Mouse (Mus musculus) lung, embryonic 15.5 days (tissue): Measurements from ENCODE around the gene Kif18a. TPM values are rescaled to one million over a fixed set of nuclear protein-coding genes. Genes with fewer than 3 reads are reported as not detected.

ENCODE experiments used
- ATAC-seq: fragments of 200-750 bp; cut with Nextera tagmentation; 2 replicates; pipeline ENCODE4 v1.8.0; 2017; ENCODE audit warnings: moderate number of reproducible peaks, borderline replicate concordance; ENCODE audit not compliant: low FRiP score, low TSS enrichment; ENCODE audit errors: extremely low read depth
- H3K27ac ChIP-seq: fragments of 300-500 bp; sonication (generic); 2 replicates; pipeline ENCODE4 v1.5.1; 2015; ENCODE audit warnings: moderate library complexity, mild to moderate bottlenecking, inconsistent platforms
- H3K27me3 ChIP-seq: fragments of 300-500 bp; sonication (generic); 2 replicates; pipeline ENCODE4 v1.6.1; 2015; ENCODE audit warnings: inconsistent platforms
- H3K36me3 ChIP-seq: fragments of 300-500 bp; sonication (generic); 2 replicates; pipeline ENCODE4 v1.6.1; 2015; ENCODE audit warnings: inconsistent platforms
- H3K4me1 ChIP-seq: fragments of 300-500 bp; sonication (generic); 2 replicates; pipeline ENCODE4 v1.6.1; 2015; ENCODE audit warnings: inconsistent platforms
- H3K4me2 ChIP-seq: fragments of 300-500 bp; sonication (generic); 2 replicates; pipeline ENCODE4 v1.6.1; 2015; ENCODE audit warnings: inconsistent platforms, mild to moderate bottlenecking, moderate library complexity
- H3K4me3 ChIP-seq: fragments of 300-500 bp; sonication (generic); 2 replicates; pipeline ENCODE4 v1.5.1; 2015; ENCODE audit warnings: mild to moderate bottlenecking, inconsistent platforms
- H3K9ac ChIP-seq: fragments of 300-500 bp; sonication (generic); 2 replicates; pipeline ENCODE4 v1.6.1; 2015; ENCODE audit warnings: inconsistent platforms
- H3K9me3 ChIP-seq: fragments of 300-500 bp; sonication (generic); 2 replicates; pipeline ENCODE4 v1.6.1; 2016; ENCODE audit warnings: inconsistent platforms
- WGBS: fragments of 180-500 bp; shearing (Covaris S2); methylation state at CpG from one replicate; pipeline ENCODE4 v1.1.7; 2015; 5-methylcytosine and 5-hydroxymethylcytosine counted together
- polyA plus RNA-seq: library from polyadenylated mRNA; unstranded; fragments of >200 nt; fragmentation: Nextera tagmentation; extraction: Ambion mirVana; gene quantifications from 2 replicates; pipeline ENCODE4 v1.2.1, GENCODE M21; 2015

Gene Kif18a
- 21.5 and 24.3 TPM in 2 replicates for polyA plus RNA-seq

- Histone ChIP-seq H3K27me3 (no peaks in the 10 kb centered on the region), H3K4me1 (peaks cover 9% of the 10 kb centered on the region), H3K27ac (peak within 1 kb of the TSS; percentile 74), H3K36me3 (no peaks in the 10 kb centered on the region), H3K9ac (peak within 1 kb of the TSS; percentile 76), H3K4me2 (peak within 1 kb of the TSS; percentile 83), H3K4me3 (peak within 1 kb of the TSS; percentile 70), H3K9me3 (no peaks in the 10 kb centered on the region)
- under 1% methylated on average over 51 of the region's 51 CpGs for WGBS
- ATAC-seq: peak; percentile 98
Observed at GRCm38 (mm10) chr2:109280600-109281340, at the start of gene Kif18a, which contains the start of gene Mettl15. TSS of gene Kif18a (plus strand) at chr2:109280738. TSS of gene Mettl15 (minus strand) at chr2:109280748.

- no peak overlapping the region for H3K27ac ChIP-seq
- H3K36me3 ChIP-seq: no peaks in the 10 kb centered on the region
- 73% methylated on average over 4 of the region's 4 CpGs for WGBS
- H3K4me1 ChIP-seq: no peaks in the 10 kb centered on the region
- no peak overlapping the region for H3K9ac ChIP-seq
- H3K4me3 ChIP-seq: no peak overlapping the region
- ATAC-seq: no peak
- H3K4me2 ChIP-seq: no peak overlapping the region
- no peaks in the 10 kb centered on the region for H3K9me3 ChIP-seq
- H3K27me3 ChIP-seq: no peaks in the 10 kb centered on the region
Observed at GRCm38 (mm10) chr2:109233876-109234275, 46.7 kb upstream of the Kif18a start.

GRCm38 (mm10) chr2:109235741-109236140, 44.8 kb upstream of the Kif18a start:
- no peak overlapping the region for H3K4me3 ChIP-seq
- WGBS: 81% methylated on average over 1 of the region's 1 CpGs
- H3K36me3 ChIP-seq: no peaks in the 10 kb centered on the region

GRCm38 (mm10) chr2:109241947-109242346, 38.6 kb upstream of the Kif18a start:
- Histone ChIP-seq H3K27ac (no peak overlapping the region), H3K4me1 (no peaks in the 10 kb centered on the region), H3K36me3 (no peaks in the 10 kb centered on the region), H3K27me3 (no peaks in the 10 kb centered on the region), H3K4me3 (no peak overlapping the region), H3K9ac (no peak overlapping the region), H3K4me2 (no peak overlapping the region), H3K9me3 (no peaks in the 10 kb centered on the region)
- no peak for ATAC-seq
- 77% methylated on average over 3 of the region's 3 CpGs for WGBS

More at GRCm38 (mm10) chr2:109235741-109236140, 44.8 kb upstream of the Kif18a start:
- Histone ChIP-seq H3K27me3 (no peaks in the 10 kb centered on the region), H3K9me3 (no peaks in the 10 kb centered on the region), H3K27ac (no peak overlapping the region), H3K4me2 (no peak overlapping the region), H3K9ac (no peak overlapping the region), H3K4me1 (no peaks in the 10 kb centered on the region)
- ATAC-seq: no peak

GRCm38 (mm10) chr2:109262779-109263178, 17.8 kb upstream of the Kif18a start:
- Histone ChIP-seq H3K4me1 (no peaks in the 10 kb centered on the region), H3K27me3 (no peaks in the 10 kb centered on the region), H3K4me2 (no peak overlapping the region), H3K9me3 (no peaks in the 10 kb centered on the region), H3K4me3 (no peak overlapping the region), H3K9ac (no peak overlapping the region), H3K27ac (no peak overlapping the region), H3K36me3 (no peaks in the 10 kb centered on the region)
- ATAC-seq: no peak
- WGBS: 70% methylated on average over 1 of the region's 1 CpGs

- 0 out of 2 replicates have a peak, but pooled peaks cover 2% of the 10 kb centered on the region for H3K4me1 ChIP-seq
- 85% methylated on average over 1 of the region's 1 CpGs for WGBS
- H3K36me3 ChIP-seq: no peaks in the 10 kb centered on the region
- ATAC-seq: no peak
- H3K9me3 ChIP-seq: no peaks in the 10 kb centered on the region
- no peaks in the 10 kb centered on the region for H3K27me3 ChIP-seq
- H3K9ac ChIP-seq: no peak overlapping the region
- no peak overlapping the region for H3K4me2 ChIP-seq
- H3K27ac ChIP-seq: no peak overlapping the region
- H3K4me3 ChIP-seq: no peak overlapping the region
Observed at GRCm38 (mm10) chr2:109273098-109273497, 7.4 kb upstream of the Kif18a start.

- Histone ChIP-seq H3K4me3 (peak overlapping the region; percentile 64), H3K9me3 (no peaks in the 10 kb centered on the region), H3K27me3 (no peaks in the 10 kb centered on the region), H3K4me1 (peaks cover 9% of the 10 kb centered on the region), H3K36me3 (no peaks in the 10 kb centered on the region), H3K9ac (peak overlapping the region; percentile 63), H3K4me2 (peak overlapping the region; percentile 62), H3K27ac (peak overlapping the region; percentile 37; the same call in 1 of the 2 replicates)
- no peak for ATAC-seq
- 4% methylated on average over 7 of the region's 7 CpGs for WGBS
Observed at GRCm38 (mm10) chr2:109277593-109277992, 2.9 kb upstream of the Kif18a start.

- peak overlapping the region; percentile 62 for H3K4me2 ChIP-seq
- H3K9ac ChIP-seq: peak overlapping the region; percentile 63
- no peaks in the 10 kb centered on the region for H3K27me3 ChIP-seq
- no peak for ATAC-seq
- no peaks in the 10 kb centered on the region for H3K36me3 ChIP-seq
- H3K27ac ChIP-seq: peak overlapping the region; percentile 37; the same call in 1 of the 2 replicates
- under 1% methylated on average over 16 of the region's 16 CpGs for WGBS
- H3K4me1 ChIP-seq: peaks cover 9% of the 10 kb centered on the region
- H3K9me3 ChIP-seq: no peaks in the 10 kb centered on the region
- H3K4me3 ChIP-seq: peak overlapping the region; percentile 64
Observed at GRCm38 (mm10) chr2:109278036-109278435, 2.5 kb upstream of the Kif18a start.

- Histone ChIP-seq H3K36me3 (no peaks in the 10 kb centered on the region), H3K4me3 (peak overlapping the region; percentile 70), H3K9me3 (no peaks in the 10 kb centered on the region), H3K4me1 (peaks cover 9% of the 10 kb centered on the region), H3K27me3 (no peaks in the 10 kb centered on the region), H3K27ac (peak overlapping the region; percentile 53; the same call in 1 of the 2 replicates), H3K4me2 (peak overlapping the region; percentile 83), H3K9ac (peak overlapping the region; percentile 47)
- WGBS: 5% methylated on average over 4 of the region's 4 CpGs
- no peak for ATAC-seq
Observed at GRCm38 (mm10) chr2:109280272-109280599, 302 bp upstream of the Kif18a start.

GRCm38 (mm10) chr2:109281341-109281690, 778 bp downstream of the Kif18a start:
- ATAC-seq: no peak

GRCm38 (mm10) chr2:109284121-109284520, 3.6 kb downstream of the Kif18a start:
- Histone ChIP-seq H3K4me2 (no peak overlapping the region), H3K27ac (no peak overlapping the region), H3K4me3 (no peak overlapping the region), H3K4me1 (peaks cover 7% of the 10 kb centered on the region), H3K9me3 (no peaks in the 10 kb centered on the region), H3K9ac (no peak overlapping the region), H3K27me3 (no peaks in the 10 kb centered on the region), H3K36me3 (no peaks in the 10 kb centered on the region)
- 94% methylated on average over 3 of the region's 3 CpGs for WGBS
- ATAC-seq: no peak

More at GRCm38 (mm10) chr2:109281341-109281690, 778 bp downstream of the Kif18a start:
- Histone ChIP-seq H3K36me3 (no peaks in the 10 kb centered on the region), H3K27ac (peak overlapping the region; percentile 74), H3K4me1 (peaks cover 9% of the 10 kb centered on the region), H3K9ac (peak overlapping the region; percentile 76), H3K4me2 (peak overlapping the region; percentile 83), H3K9me3 (no peaks in the 10 kb centered on the region), H3K27me3 (no peaks in the 10 kb centered on the region), H3K4me3 (peak overlapping the region; percentile 70)
- WGBS: 0% methylated on average over 1 of the region's 1 CpGs

- Histone ChIP-seq H3K4me2 (no peak overlapping the region), H3K27ac (no peak overlapping the region), H3K4me3 (no peak overlapping the region), H3K36me3 (peaks cover 27% of the 10 kb centered on the region), H3K9ac (no peak overlapping the region), H3K9me3 (no peaks in the 10 kb centered on the region), H3K27me3 (no peaks in the 10 kb centered on the region), H3K4me1 (no peaks in the 10 kb centered on the region)
- ATAC-seq: no peak
- WGBS: 98% methylated on average over 6 of the region's 6 CpGs
Observed at GRCm38 (mm10) chr2:109289327-109289726, 8.8 kb downstream of the Kif18a start.
